Mouse (Mus musculus) inflammation-experienced regulatory T-cells, adult 6 months (primary cell): ENCODE data around the gene Taok2. TPM values are rescaled to one million over a fixed set of nuclear protein-coding genes. Genes with fewer than 3 reads are reported as not detected.

Experiments
- ATAC-seq: one replicate; pipeline ENCODE4 v1.8.0; 2017
- polyA plus RNA-seq, 3 experiments: library from polyadenylated mRNA; unstranded; fragments of 100-300 nt; shearing (Covaris generic); gene quantifications; one replicate each; pipeline ENCODE4 v1.2.1; 2017

Taok2 gene
- polyA plus RNA-seq, 3 experiments from 2014 or later, result 16.8 to 20.3 (median 19.6) TPM

DNA sequence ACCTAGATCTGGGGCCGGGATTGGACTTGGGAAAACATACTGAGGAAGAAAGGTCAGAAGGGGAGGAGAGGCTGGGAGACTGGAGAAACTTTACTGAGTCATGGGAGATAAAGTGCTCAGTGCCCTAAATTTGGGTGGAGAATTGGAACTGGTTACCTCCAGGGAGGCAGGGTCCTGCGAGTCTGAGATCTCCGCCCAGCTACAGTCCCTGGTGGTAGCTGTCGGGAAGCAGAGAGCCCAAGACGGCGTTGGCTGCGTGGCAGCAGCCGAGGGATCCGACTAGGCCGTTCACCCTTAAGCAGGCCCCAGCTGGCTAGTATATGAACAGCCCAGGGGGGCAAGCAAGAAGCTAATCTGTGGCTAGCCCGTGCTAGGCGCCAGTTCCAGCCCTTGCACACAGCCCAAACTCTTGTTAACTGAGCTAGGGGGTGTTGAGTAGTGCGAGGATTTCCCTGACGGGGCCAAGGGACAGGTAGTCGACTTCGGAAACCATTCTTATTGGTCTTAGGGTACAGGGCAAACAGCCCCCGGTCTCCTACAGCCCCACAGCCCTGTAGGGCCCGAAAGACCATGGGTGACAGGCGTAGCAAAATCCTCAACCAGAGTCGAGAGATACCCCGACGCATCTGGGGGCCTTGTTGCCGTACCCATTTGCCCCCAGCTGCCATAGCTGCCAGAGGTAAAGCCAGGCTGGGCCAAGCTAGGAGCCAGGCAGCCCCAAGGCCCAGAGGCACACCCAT is 14.6 kb downstream of the Taok2 start:
- no peak for ATAC-seq

DNA sequence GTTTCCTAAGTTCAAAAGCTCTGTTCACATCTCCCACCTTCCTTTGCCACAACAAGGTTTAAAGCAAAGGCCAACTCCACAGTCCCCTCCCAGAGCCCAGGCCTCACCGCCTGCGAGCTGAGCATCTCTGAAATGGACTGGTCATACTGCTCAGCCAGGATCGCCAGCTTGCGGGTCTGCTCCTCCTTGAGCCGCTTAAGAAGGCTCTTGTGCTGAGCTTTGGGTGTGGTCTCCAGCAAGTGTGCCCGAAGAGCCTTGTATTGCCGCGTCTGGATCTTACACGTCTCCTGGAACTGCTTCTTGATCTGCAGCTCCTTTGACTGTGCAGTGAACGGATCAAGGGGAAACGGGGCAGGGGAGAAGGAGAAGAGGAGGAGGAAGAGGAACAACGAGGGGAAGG is 16.5 kb downstream of the Taok2 start:
- ATAC-seq, result no peak

DNA sequence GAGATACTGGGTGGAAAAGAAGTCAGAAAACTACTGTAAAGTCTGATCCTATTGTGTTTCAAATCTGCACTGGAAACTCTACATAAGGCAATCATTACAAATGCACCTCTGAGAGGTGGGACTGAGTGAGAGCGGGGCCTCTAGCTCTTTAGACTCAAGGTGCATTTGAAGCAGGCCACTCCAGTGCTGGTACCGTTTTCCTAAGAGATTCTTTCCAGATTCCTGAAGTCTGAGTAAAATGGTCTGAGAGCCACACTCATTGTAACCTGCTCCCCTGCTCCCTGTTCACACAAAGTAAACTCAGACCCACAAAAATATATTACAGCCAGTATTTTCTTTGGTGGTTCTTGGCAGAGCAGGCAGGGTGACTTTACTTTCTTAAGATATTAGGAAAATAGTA is 17.0 kb downstream of the Taok2 start:
- no peak for ATAC-seq

DNA sequence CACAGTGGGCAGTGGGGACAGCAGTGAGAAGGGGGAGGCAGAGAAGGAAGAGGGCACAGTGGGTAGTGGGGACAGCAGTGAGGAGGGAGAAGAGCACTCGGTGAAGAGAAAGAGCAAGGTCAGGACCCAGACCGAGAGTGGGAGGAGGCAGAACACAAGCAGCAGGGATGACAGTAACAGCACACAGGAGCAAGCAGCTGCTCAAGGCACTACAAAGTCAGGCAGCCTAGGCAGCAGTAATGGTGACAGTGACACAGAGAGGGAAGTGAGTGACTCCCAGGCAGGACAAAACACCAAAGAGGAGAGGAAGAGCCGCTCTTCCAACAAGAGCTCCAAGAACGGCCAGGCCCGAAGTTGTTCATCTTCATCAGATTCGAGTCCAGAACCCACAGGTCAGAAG is 20.7 kb downstream of the Taok2 start:
- ATAC-seq, result no peak

DNA sequence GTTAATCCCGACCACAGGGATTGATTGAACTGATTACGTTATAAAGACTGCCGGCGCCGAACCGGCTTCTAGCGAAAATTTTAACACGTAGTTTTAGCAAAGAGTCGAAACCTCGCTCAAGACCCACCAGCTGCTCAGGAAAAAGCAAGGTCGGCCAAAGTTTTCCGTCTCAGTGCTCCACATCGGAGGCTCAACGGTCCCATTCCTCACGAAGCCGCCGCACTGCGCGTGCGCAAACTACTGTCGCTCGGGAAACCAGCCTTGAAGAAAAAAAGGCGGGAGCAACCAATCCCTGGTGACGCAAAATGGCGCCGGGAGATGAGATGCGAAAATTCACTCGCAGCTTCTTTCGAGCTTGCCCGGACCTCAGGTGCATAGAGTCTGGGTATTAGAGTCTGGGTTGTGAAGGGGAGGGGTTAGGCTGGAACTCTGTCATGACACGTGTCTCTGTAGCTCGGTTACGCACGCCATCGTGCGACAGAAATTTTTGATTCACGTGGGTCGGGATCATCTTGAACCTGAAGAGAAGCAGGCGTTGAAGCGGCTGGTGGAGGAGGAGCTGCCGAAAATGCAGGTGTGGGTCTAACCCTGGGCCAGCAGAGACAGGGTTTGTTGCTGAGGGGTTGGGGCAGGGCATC is 22.2 kb downstream of the Taok2 start, which contains the start of gene Ino80e:
TSS of gene Ino80e (minus strand) at position 231 of the 638 bp plus-strand sequence.
- peak; percentile 61 for ATAC-seq

DNA sequence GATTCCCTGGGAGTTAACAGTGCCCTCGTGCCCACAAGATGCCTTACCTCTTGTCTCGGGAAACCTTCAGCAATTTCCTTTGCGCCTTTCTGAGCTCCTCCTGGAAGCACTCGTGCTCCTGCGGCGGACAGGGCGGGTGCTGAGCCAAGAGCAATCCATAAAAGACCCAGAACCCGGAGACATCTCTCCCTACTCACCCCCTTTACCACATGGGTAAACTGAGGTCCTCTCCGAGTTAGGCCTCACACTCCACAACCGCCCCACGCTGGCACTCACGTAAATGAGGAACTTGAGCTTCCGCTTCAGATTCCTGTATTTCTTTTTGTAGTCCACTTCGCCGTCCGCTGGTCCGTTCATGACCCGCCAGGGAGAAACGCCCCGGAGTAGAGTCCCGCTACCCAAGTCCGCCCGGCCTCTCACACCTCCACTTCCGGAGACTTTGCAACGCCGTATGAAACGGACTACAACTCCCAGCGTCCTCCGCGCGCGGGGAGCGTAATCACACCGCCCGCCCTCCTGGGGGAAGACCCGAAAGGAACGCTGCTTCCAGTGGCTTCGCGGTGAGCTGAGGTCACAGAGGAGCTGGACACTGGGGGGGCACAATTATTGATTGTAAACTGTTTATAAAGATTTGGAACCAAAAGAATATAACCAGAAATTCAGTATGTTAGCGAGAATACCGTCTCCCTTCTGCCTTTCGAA is 22.9 kb downstream of the Taok2 start, which contains the start of gene Hirip3:
TSS of gene Hirip3 (plus strand) at position 544 of the 702 bp plus-strand sequence.
- peak; percentile 90 for ATAC-seq

DNA sequence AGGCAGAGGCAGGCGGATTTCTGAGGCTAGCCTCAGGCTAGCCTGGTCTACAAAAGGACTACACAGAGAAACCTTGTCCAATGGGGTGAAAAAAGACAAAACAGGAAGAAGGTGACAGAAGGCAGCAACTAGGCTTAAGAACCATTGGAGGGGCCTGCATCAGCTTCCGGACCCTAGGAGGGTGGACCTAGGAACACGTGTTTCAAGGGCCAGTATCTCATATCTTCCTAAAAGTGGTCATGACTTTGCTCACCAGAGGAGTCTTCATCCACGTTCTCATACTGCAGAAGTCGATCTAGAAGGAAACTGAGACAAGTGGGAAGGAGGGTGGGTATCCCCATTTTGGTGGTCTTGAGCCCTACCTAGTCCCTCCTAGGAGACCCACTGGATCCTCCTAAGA is 23.5 kb downstream of the Taok2 start:
- no peak for ATAC-seq

DNA sequence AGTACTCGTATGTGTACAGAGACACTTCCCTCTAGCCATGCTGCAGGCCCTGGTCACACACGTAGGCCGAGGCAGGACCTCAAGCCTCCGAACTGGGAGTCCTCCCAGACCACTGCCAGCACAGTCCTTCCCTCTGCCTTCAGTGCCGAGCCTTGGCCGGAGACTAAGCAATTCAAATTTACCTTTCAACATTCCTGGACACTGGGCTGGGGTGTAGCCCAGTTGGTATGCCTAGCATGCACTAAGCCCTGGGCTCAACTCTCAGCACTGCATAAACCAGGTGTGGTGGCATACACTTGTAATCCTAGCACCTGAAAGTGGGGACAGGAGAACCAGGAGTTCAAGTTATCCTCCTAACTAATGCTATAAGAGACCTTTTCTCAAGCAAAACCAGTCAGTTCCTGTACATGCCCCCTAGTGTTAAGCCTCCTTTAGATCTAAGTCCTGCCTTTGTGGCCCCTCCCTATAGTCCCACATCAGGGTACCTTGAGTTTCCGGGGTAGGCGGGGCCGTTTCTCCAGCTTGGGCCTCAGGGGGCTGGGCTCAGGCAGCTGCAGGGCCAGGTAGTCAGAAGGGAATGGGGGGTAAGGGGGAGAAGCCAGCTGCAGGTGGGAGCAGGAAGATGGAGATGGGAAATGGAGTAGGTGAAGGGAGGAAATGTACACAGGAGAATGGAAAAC is 27.6 kb downstream of the Taok2 start:
- no peak for ATAC-seq

DNA sequence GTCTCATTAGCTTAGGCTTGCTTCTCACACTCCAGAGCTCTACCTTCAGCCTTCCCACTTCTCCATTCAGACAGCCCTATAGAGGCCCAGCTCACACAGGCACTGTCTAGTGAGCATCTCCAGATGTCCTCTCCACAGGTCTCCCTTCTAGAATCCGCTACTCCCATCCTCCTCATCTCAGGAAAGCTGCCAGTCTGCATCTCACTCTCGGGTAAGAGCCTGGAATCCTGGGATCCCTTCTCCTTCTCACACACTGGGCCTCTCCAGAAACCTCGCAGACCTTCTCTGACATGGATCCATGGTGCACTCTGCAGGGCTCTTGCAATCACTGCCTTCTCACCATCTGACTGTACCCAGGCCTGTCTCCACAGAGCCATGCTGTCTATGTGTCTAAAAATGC is 28.9 kb downstream of the Taok2 start:
- ATAC-seq, result no peak

DNA sequence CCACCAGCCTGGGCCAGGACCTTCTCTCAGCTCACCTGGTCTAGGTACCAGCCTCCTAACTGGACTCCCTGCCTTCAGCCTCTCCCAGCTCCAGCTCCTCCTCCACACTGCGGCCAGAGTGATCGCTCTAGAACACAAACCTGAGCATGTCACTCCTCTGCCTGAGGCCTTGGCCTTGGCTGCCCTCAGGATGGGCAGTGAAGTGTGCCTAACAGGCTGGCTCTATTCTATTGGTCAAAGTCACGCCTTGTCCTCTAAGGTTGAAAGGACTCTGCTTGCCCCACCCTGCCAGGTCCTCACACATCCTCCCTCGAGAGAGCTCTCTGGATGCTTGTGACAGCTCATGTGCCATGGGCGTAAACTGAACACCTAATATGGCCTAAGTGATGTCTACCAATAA is 31.0 kb downstream of the Taok2 start:
- no peak for ATAC-seq

DNA sequence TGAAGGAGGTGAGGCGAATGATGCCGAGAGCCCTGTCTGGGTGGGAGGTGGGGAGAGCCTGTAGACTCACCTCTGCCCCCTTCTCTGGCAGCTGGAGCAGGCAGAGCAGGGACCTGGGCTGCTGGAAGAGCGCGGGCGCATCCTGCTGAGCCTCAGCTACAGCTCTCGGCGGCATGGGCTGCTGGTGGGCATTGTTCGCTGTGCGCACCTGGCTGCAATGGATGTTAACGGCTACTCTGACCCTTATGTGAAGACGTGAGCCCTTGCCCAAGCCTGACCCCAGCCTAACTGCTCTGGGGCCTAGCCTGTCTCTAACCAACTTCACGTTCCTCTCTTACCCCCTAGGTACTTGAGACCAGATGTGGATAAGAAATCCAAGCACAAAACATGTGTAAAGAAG is 33.3 kb downstream of the Taok2 start:
- no peak for ATAC-seq

DNA sequence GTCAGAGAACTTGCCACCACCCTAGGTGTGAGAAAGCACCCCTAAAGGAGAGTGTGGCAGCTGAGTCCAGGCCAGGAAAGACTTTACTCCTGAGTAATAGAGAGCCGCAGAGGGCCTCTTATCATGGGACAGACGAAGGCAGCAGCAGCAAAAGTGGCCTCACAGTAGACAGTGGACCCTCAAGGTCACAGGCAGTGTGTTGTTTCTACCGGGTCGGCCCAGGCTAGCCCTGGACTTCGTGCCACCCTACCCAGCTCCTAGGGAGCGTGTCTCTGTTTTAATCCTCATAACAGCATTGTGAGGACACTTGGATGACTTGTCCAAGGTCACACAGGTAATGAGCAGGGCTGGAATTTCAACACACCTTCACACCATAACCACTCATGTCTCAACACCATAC is 34.3 kb downstream of the Taok2 start:
- no peak for ATAC-seq

DNA sequence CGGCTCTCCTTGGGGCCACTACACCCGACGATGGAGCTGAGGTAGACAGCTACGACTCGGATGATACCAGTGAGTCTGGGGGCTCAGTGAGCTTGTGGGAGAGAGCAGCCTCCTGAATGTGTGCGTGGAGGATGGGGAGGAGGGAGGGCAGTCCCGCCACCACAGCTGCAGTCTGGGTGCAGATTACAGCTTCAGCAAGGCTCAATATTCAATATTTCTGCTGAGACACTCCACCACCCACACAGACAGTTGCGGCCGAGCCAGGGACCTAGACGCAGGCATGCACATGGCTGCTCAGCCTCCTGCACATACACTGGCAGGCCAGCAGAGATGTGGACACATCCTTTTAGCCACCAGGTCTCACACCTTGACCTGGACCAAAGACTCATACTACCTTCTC is 35.7 kb downstream of the Taok2 start:
- no peak for ATAC-seq

DNA sequence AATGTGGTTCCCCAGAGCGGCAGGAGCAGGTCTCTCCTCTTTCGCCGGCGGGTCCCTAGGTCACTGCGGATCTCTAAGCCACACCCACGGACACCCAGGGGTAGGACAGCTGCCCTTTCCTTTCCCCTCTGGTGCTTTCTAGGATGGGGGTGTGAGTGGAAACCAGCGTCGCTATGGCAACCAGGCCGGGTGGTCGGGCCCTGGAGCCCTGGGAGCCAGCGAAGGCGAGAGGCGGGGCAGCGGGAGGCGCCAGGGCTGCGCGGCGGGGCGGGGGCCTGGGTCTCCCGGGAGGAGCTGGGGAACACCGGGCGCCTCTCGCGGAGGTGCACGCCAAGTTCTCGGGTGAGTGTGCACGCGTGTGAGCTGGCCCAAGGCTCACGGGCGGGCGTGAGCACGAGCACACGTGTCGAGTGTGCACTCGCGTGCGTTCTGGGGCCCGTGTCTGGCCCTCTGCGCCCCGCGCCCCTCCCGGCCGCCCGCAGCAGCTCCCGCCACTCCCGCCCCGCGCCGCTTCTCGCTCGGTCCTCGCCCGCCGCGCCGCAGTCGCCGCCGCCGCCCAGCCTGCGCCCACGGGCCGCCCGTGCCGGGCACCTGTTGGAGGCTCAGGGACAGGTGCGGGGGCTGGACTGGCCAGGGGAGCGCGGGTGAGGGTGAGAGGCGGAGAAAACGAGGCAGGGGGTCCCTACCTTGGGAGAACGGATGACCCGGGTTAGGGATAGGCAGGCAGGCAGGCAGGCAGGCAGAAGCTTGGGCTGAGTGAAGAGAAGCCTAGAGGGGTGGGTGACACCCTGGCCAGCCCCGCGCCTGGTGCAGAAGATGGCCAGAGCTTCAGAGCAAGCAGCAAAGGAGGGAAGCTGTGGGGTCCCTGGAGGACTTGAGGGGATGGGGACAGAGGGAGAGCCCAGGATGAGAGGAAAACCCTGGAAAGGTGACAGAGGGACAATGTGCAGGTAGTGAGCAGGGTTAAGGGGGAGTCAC is 36.8 kb downstream of the Taok2 start:
- ATAC-seq, result no peak

DNA sequence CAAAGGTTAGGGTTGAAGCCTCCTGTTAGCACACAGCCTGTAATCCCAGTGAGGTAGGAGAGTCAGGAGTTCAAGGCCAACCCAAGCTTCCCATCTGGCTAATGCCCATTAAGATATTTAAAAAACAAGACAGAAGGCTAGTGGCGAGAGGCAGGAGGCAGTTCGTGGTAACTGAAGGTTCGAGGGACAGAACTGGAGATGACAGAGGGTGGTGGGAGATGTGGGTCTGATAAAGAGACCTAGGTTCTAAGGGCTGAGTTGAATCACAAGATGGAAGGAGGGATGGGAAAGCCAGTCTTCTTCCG is 37.4 kb downstream of the Taok2 start, which contains the start of gene Doc2a:
TSS of gene Doc2a (plus strand) at position 301 of the 305 bp plus-strand sequence.
- no peak for ATAC-seq

DNA sequence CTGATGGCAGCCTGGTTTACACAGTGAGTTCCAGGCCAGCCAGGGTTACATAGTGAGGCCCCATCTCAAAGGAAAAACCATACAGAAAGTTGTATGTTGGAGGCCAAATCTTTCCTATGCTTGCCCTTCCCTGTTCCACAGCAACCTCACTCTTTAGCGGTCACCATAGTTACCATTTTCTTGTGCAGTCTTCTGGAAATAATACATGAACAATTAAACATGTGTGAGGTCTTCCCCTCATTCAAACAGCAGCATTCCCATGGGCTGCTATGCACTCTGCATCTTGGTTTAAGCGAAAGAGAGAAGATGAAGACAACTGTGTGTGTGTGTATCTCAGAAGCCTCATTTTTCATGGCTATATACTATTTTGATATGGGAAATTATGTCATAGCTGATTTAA is 39.0 kb downstream of the Taok2 start:
- no peak for ATAC-seq

DNA sequence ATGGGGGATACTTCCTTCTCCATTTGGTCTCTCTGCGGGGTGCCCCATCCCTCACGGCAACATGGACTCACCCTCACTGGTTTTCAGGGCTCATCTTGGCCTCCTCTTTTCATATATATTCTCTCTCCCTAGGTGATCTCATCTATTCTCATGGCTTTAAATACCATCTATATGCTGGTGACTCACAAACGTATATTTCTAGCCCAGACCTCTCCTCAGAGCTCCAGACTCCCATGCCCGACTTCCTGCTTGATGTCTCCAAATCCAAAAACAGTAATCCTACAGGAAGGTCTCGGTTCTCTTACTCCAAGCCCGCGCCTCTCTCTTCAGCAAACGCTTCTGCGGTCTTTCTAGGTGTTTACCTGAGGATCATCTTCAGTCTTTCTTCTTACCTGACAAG is 41.2 kb downstream of the Taok2 start:
- no peak for ATAC-seq

DNA sequence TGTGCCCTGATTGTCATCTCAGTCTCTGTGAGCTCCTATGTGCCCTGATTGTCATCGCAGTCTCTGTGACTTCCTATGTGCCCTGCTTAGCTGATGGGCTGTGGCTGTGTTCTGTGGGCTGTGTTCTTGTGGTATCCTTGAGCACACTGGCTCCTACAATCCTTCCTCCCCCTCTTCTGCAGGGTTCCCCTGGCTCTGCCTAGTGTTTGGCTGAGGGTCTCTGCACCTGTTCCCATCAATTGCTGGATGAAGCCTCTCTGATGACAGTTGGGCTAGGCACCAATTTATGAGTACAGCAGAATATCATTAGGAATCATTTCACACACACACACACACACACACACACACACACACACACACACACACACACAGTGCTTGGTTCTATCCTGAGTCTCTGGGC is 51.2 kb downstream of the Taok2 start:
- no peak for ATAC-seq

DNA sequence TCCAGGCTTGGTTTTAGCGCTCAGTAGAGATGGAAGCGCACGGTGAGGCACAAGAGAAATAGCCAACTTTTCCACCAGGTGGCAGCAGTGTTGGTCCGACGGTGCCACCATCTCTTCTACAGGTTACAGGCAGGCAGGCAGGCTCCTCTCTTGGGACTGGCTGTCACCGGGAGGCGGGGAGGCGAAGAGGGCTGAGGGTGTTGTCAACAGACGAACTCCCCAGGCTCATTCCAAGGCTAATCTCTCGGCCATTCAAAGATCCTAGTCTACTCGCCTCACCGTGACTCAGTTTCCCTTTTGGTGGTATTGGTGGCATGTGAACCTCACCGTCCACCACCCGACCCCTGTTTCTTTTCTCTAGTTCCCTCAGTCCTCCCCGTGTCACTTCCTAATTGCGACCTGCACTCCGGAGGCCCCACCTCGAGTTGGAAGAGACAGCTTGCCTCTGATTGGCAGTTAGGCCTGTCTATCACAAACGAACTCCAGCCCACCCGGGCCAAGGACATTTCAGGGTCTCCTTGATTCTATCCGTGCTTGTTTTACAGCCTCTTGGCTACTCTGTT is 52.4 kb downstream of the Taok2 start:
- peak; percentile 88 for ATAC-seq

DNA sequence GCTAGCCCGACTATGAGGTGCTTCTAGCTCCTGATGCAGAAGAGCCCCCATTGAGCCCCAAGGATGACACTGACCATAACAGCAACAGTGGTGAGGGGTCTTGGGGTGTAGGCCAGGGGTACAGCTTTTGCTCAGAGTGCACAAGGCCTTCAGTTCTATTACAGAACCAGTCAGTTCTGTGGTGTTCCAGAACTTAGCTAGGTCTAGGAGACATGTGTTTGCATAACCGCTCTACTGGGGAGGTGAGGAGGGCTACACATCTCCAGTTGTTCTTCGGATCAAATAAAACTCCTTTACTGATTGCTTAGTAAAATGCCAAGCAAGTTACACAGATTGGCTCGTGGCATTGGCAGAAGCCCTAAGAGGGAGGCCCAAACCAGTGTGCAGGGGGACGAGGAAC is 53.0 kb downstream of the Taok2 start, which contains the start of gene 4930451I11Rik:
TSS of gene 4930451I11Rik (minus strand) at position 101 of the 400 bp plus-strand sequence.
- no peak for ATAC-seq

DNA sequence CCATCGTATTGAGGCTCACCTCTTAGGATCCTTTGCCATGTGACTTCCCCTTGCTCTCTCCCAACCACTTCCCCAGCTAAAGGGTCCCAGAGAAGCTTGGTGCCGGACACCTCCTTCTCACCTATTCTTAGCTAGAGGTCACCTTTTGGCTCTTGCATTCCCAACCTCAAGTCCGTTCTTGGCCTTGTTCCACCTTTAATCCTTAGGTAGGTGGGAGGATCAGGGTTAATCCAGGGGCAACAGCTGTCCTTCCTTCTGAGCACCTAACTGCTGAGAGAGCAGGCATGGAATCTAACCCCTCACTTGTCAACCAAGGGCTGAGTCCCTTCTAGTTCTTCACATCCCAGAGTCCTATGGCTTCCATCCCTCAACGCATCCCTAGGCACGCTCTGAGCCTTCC is 58.6 kb downstream of the Taok2 start:
- no peak for ATAC-seq

DNA sequence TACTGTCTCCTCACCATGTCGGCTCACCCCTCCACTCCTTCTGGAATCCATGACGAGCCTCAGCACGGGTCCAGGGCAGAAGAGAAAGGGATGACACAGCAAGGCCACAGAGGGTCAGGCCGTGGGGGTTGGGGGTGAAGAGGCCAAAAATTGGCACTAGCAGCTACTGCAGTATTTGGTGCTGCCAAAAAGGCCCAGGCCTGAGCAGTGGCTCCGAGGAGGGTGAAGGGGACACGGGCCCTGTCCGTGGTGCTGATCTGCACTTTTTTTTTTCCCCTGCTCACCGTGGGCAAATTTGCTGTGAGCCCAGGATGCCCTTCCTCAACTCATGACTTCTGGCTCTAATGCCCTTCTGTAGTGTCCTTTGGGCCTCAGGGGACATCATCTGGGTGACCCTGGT is 59.1 kb downstream of the Taok2 start:
- no peak for ATAC-seq
